Mouse (Mus musculus) adrenal gland (tissue): ENCODE data around the gene Heatr9.

Experiments used
- intact Hi-C: fragments of 180-260 bp; cut with DNase I; formaldehyde crosslinking; loops from one replicate; pipeline ENCODE4 v1.15.1; 2025

Gene Heatr9

DNA sequence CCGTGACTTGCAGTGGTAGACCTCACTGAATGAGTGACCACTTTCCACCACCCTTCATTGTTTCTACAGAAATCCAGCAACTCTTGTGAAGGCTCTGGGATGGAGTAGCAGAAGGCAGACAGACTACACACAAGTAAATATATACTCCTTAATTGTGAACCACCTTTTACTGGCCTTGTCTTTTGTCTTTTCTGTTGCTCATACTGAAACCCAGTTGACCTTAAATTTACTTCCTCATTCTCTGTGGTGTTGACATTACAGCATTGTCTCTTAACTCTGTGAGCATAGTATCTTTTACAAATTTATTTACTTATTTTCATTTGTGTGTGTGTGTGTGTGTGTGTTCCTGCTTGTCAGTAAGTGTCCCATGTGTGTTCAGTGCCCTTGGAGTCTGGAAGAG is 11.2 kb upstream of the Heatr9 start:
- intact Hi-C loops: no loop called here

DNA sequence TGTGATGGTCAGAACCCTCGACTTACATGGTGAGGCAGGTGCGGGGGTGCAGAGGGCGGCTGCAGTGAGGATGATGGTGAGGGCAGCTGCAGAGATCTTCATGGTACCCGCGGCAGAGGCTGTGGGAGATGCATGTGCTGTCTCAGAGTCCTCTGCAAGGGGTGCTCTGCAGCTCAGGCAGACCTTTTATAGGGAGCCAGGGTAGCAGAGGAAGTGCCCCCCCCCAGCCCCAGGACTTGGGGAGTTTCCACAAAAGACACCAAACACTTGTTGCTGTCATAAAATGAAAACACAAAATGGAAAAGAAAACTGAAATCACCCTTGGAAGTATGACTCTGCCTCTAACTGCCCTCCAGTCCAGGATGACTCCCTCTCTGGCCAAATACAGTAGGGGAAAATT is 8.4 kb upstream of the Heatr9 start, which contains the start of gene Ccl5:
TSS of gene Ccl5 (minus strand) at position 159 of the 400 bp plus-strand sequence.
- intact Hi-C loops: no loop called here

DNA sequence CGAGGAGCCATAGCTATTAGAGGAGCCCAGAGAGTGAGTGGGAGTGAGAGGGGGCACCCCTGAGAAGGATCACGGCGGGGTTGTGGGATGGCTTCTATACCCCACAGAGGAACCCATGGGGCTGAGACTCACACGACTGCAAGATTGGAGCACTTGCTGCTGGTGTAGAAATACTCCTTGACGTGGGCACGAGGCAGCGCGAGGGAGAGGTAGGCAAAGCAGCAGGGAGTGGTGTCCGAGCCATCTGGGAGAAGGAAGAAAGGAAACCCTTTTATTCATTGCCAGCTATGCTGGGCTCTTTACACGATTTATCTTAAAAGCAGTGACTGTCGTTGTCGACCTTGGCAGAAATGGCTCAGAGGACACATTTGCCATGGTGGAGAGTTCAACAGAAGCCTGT is 7.0 kb upstream of the Heatr9 start:
- intact Hi-C loops: no loop called here

DNA sequence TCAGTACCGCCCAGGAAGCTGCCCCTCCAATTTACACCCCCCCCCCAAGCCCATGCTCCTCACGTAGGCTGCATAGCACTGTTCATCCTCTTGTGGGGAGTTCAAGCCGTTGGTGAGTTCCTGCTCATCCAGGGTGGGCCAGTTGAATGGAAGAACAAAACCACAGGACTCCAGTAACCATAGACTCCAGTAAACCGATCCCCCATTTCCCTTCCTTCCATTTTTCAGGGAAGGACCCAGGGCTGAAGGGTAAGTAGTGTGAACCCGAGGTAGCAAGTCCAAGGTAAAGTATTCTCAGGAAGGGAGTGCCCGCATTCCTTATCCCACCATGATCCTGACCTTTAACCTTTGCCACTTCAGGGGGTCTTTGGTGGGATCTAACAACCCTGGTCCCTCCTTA is 3.6 kb downstream of the Heatr9 start:
- intact Hi-C loops: no loop called here

DNA sequence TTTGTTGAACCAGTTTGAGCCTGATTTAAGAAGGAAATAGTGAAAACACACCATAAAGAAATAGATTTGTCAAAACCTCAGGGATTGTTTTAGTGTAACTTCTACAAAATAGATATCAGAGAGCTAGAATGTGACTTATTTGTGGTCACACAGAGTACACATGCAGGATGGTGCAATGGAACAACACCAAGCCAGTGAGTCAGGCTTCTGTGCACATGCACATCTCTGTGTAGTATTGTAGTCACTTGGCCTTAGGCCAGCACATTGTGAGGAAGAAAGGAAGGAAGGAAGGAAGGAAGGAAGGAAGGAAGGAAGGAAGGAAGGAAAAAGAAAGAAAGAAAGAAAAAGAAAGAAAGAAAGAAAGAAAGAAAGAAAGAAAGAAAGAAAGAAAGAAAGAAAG is 4.8 kb downstream of the Heatr9 start:
- intact Hi-C loops: no loop called here

DNA sequence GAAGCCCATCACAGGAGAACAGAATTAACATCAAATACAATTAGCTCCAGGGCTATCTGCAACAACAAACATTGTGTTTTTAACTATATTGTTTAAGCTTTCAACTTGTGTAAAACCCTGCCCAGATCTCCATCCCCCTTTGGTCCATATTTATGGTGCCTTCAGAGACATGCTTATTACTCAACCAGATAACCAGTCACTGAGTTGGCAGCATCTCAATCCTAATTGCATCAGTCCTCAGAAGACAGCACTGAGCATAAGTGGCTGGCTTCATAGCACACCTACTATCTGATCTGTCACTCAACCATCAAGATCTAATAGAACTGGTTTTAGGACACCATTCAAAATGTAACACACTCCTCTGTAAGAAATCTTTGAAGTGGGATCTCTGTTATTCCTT is 12.5 kb downstream of the Heatr9 start:
- intact Hi-C loops: loop anchor here (10.0 kb wide), 1 partner anchor 165 kb away; no protein-coding TSS in a partner anchor

DNA sequence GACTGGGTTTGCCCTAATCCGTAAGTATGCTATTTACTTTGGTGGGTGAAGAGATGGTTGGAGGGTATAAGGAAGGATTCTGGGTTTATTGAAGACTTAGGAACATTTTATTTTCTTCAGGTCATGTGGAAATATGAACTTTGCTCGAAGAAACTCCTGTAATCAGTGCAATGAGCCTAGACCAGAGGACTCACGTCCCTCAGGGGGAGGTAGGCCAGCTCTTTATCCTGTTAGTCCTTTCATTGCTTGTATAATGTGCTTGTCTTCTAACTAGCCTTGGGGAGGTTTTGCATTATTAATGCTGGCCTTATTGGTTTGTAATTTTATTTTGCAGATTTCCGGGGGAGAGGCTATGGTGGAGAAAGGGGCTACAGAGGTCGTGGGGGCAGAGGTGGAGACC is 17.7 kb downstream of the Heatr9 start:
- intact Hi-C loops: loop anchor here (10.0 kb wide), 1 partner anchor 160 kb away; no protein-coding TSS in a partner anchor

DNA sequence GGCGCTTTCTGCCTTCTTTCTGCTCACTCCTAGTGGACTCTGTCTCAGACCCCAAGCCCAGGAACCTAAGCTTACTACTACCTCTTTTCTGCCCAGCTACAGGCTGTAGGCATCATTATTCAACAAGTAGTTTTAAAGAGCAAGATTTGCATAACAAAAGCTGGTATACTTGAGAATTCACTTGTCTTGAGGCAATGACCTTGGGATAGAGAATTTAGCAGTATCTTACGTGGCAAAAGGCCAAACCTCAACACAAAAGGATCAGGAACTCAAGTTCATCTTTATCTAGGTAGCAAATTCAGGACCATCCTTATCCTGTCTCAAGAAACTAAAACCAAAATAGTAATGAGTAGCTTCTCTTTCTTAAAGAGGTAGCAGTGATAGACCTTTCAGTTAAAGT is 26.4 kb downstream of the Heatr9 start:
- intact Hi-C loops: no loop called here

DNA sequence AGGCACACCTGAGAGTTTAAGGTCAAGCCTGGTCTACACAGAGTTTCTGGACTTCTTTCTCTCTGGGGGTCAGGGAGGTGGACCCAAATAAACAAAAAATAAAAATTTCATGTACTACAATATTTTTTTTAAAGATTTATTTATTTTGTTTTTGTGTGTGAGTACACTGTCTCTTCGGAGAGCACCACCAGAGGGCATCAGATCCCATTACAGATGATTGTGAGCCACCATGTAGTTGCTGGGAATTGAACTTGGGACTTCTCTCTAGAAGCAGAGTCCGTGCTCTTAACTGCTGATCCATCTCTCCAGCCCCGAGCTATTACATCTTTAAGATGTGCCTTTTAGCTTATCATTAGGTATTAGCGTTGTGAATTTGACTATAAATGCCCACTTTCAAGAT is 30.5 kb downstream of the Heatr9 start:
- intact Hi-C loops: no loop called here

DNA sequence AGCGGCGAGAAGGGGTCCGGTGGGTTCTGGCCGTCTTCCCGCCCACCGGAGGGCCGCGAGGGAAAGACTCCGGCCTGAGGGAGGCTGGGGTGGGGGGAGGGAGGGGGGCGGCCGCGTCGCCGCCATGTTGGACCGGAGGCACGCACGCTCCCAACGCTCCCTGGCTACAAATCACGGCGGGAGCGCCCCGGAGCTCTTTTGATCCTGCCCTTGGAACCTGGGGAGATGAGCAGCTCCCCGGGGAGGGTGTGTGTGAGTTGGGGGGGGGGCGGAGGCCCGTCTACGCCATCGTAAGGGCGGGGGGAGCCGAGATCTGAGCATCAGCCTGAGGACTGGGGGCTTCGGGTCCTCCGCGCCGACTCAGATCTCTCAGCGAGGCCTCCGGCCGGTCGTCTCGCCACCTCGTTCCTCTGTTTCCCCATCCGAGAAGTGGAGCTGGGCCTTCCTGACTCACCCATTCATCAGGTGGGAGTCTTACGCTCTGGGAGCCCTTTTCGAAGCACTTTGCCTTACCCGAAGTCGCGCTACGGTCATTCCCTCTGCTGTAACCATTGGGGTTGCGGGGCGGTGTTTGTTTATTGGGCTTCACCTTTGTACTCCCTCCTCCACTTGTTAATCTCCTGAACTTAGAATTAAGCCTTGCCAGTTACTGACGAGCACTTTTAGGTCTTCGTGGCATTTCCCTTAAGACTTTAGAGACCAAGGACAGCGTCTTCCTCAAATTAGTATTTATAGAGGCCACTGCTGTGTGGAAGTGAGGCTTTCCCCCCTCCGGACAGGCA is 48.5 kb downstream of the Heatr9 start:
- intact Hi-C loops: loop anchor here (2.0 kb wide), 1 partner anchor 31 kb away; no protein-coding TSS in a partner anchor

DNA sequence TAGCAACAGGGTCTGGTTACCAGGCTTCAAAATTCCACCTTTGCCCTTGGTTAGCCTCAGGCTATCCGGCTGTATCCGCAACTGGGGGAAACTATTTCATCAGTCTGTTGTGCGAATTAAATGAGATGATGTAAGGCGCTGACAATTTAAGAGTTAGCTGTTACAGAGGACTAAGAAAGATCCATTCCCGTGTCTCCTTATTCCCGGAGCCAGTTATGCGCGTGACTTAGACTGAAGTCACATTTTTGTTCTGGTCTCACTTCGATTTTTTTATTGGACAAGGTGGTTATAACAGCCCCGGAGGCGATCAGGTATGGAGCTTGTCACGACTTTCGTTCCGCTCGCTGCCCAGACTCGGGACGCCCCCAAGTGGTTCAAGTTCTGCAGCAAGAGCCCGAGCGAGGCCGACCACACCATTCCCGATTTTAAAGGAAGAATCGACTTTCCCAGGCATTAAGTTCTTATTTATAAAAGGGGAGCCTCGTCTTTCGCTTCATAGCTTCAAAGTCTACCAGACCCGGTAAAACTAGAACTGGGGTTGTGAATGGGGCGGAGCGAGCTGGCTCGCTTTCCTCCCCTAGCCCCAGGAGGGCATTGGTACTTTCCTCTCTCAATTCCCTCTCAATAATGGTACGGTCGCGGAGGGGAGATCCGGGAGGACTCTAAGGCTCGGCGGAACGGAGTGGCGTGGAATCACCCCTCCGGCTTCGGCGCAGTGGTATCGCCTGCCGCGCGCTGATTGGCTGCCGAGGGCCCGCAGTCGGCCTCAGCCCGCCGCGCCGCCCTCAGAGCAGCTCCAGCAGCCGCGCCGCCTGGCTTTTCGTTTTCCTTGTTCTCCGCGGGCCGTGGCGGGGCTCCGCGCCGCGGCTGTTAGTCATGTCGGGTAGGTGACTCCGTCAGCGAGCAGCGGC is 49.4 kb downstream of the Heatr9 start, which contains the start of gene Taf15:
TSS of gene Taf15 (plus strand) at position 763 of the 911 bp plus-strand sequence.
- intact Hi-C loops: loop anchor here (2.0 kb wide), 1 partner anchor 30 kb away; no protein-coding TSS in a partner anchor

DNA sequence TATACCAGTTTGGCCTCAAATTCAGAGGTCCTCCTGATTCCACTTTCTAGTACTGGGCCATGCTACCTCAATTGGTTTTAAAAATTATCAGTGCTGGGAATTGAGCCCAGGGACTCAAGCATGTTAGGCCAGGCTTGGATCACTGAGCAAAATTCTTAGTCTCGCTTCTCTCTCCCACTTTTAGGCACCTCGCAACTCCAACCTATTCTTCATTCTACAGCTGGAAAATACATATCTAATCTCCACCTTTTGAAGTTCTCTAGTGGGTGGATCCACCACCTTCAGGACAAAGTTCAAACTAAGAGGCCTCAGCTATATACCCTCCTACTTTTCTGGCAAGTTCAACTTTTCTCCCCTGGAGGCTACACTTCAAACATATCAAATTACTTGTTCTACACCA is 50.2 kb downstream of the Heatr9 start:
- intact Hi-C loops: loop anchor here (2.0 kb wide), 1 partner anchor 29 kb away; no protein-coding TSS in a partner anchor

DNA sequence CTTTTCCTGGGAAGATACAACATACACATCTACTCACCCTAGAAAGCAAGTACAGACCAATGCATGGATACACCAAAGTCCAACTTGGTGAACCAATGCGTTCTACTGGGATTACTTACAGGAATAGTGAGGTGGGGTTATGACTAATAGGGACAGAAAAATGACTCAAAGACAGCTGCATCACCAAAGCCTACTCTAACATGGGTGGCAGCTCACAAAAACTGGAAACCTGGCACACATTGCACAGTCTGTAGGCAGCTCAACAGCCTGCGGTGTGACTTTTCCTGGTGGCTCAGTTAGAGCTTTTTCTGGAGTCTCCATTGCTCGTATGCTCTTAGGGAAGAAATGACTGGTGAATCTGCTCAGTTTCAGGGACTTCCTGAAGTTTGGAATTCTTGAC is 53.2 kb downstream of the Heatr9 start:
- intact Hi-C loops: no loop called here

DNA sequence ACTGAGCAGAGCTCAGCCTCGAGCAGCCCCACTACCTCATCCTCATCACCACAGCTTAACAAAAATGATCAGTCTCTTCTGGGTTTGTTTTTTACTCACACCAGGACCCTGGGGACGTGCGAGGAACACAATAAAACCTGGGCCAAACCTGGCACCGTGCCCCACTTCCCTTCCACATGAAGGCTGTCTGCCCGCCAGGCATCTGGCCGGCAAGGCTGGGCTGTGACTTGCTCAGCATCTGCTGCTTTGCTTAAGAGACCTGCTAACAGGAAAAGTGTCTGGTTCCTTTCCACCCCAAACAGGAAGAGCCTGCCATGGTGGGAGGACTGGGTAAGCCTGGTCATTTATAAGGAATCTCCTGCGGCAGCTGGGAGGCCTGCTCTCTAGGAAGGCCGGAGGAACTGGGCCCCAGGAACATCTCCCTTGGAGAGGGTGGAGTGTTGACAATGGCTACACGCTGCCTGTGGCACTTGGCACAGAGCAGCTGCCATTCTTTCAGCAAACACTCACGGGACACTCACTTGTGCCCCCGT is 54.8 kb downstream of the Heatr9 start:
- intact Hi-C loops: no loop called here

DNA sequence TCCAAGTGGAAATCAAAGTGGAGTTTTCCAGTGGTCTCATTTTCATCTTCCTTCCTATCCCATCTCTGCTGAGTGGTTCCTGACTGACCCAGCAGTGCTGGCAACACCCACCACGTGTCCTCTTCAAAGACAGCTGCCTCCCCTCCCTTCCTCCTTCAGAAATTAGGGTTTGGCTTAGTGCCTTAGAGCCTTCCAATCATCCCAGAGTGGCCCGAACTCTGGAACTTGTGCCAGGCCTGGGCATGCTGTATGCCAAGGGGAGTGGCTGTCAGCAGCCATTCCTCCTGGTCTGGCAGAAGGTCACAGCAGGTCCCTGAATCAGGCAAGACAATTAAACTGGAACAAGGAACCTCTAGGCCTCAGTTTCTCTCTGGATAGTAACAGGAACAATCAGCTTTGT is 56.0 kb downstream of the Heatr9 start:
- intact Hi-C loops: no loop called here

DNA sequence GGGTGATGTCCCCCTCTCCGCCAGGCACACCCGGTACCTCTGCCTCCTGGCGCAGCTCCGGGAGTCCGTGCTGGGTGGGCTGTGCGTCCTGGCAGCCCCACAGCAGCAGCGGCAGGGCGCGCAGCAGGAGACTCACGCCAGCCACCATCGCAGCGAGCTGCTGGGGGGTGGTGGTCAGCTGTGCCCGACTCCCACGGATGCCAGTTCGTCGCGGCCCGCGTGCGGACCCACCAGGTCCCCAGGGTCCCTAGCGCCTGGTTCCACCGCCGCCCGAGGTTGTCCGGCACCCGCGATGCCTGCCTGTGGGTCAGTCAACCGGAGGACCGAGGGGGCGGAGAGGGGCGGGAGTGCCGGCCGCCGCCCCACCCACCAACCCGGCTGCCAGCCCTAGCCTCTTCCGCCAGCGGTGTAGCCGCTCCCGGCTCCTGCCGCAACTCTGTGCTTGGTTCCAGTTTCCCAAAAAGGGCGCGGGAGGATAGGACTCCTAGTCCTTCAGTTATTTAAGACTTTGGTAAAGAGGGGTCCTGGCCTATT is 59.2 kb downstream of the Heatr9 start, which contains the start of gene Mmp28:
TSS of gene Mmp28 (minus strand) at position 361 of the 534 bp plus-strand sequence.
- intact Hi-C loops: no loop called here
